Mouse (Mus musculus) CD8-positive naive resting alpha-beta T cell, adult 2 months (primary cell): Measurements from ENCODE around the gene Ncoa3.
A peak's percentile ranks its signal among the peaks of the same experiment; 100 is the strongest.

Experiments
- DNase-seq, 2 experiments: peaks; one replicate each; pipeline ENCODE4 v3.0.0; 2022; ENCODE audit warnings: low read depth in 2 of 2, low spot score in 2 of 2

Gene Ncoa3

DNA sequence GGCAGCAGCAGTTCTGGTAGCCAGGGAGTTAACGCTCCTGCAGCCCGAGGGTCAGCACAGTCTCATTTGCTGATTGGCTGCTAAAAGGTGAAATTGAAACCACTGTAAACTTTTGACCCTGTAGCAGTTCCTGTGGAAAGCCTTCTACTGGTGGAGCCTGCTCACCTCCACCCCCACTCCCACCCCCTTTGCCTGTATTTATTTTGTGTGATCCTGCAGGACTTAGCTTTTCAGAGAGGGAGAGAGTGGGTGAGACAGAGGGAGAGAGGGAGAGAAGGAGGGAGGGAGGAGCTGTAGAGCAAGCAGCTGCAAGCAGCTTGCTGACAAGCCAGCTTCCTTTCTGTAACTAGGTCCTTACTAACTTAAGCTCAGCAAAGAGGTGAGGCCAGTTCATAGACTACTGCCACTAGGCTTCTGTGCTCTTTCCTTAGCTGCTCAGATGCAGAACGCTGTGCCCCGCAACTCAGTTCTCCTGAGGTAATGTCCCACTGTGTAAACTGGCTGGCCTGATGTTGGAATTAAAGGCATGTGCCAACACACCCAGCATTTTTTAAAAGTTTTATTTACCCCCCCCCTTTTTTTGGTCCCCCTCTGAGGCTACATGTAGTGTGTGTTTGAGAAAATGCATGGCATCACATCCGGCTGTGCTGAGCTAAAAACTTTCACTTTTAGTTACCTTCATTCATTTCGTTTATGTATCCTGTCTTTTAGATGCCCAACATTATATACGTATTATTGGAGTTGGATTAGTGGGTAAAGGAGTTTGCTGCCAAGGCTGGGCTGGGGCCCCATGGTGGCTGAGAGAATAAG is 38.9 kb downstream of the Ncoa3 start:
- peak in 1 of 2 experiments; percentile 21 for DNase-seq

DNA sequence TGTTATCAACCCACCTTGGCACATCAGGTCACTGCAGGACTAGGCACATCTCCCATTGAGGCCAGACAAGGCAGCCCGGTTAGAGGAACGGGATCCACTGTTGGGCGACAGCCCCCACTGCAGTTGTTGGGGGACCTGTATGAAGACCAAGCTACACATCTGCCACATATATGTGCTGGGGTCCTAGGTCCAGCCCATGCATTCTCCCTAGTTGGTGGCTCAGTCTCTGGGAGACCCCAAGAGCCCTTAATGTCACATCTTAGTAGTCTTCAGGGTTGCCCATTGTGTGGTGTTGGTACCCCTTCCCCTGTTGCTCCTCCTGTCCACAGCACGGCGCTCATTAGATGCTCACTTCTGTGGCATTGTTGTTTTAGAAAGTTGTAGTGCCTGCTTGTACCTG is 40.2 kb downstream of the Ncoa3 start:
- DNase-seq: no peak

DNA sequence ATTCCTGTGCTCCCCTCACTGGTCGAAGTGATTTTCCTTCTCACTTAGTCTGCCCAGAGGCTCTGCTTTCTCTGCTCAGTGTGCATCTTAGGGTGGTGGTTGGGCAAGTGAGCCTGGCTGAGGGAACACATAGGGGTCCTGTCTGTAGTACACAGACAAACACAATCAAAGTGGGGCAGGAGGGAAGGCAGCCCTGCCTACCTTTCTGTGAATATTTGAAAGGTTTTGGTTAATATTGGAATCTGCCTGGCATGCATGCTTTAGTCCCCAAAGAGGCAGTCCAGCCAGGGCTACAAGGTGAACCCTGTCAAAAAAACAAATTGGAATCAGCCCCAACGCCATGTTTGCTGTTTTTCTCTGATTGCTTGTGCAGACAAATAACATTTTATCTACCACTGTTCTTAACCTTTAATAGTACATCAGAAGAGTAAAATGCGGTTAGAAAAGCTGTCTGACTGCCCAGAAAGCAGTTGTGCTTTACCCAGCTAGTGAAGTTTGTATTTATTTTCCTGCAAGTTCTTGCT is 42.6 kb downstream of the Ncoa3 start:
- DNase-seq: no peak

DNA sequence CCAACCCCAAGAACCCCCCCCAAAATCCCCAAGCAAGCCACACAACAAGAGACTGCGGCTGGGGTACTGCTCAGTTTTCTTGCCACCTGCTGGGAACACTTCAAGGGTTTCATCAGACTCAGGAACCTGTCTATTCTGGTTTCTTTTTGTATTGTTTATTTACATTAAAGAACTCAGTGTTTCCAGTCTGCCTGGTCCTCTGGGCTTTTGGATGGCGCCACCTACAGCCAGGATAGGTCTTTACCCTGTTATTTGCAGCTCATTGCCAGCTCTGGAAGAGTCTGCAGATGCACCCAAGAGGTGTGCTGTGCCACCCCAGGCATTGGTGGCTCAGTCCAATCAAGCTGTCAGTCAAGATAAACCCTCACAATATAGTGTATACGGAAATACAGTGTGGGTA is 43.3 kb downstream of the Ncoa3 start:
- DNase-seq: peak; percentile 69 to 80

DNA sequence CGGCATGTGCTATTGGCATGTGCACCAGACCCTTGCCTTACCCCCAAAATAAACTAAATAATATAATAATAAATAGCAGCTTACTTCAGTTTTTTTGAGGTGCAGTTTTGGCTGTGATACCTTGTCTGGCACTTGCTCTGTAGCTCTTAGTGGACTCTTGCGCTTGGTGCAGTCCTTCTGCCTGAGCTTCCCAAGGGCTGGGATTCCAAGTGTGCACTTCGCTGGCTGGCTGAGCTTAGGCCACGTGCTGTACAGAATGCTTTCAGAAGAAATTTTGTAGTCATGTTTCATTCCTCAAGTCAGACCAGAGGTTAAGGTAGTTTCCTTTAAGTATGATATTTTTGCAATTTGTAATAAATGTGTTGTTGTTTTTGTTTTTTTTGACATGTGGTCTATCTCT is 47.2 kb downstream of the Ncoa3 start:
- DNase-seq: no peak

DNA sequence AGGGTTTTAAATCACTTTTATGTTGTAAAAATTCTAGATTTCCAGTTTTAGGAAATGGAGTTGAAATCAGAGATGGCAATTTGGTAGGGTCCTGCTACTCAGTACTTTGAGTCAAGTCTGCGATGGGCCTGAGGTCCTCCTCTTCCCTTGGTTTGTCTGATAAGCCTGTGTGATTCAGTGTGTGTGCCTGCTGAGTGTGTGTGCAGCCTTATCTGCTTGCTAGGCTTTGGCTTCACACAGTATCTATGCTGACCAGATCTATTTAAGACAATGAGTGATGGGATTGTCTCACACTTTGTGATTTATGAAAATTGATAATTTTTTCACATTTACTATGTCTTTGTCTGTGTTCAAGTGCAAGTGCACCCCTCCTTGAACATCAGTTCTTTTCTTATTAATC is 50.1 kb downstream of the Ncoa3 start:
- DNase-seq: no peak

DNA sequence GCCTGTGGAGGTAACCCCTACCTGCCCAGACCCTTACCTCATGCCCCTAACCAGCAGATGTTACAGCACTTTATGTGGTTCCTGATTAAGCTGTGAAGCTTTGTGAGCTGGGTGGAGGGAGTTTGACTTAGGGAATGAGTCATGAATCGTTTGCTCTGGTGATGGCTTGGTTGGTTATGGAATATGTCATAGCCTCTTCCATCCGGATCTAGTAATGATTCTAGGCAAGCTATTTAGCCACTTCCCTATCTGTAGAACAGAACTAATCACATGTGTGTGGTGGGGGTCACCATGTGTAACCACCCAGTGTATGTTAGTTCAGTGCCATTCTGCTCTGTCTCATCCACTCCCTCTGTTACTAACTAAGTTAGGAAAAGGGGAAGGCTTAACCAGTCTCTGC is 52.6 kb downstream of the Ncoa3 start:
- no peak for DNase-seq

DNA sequence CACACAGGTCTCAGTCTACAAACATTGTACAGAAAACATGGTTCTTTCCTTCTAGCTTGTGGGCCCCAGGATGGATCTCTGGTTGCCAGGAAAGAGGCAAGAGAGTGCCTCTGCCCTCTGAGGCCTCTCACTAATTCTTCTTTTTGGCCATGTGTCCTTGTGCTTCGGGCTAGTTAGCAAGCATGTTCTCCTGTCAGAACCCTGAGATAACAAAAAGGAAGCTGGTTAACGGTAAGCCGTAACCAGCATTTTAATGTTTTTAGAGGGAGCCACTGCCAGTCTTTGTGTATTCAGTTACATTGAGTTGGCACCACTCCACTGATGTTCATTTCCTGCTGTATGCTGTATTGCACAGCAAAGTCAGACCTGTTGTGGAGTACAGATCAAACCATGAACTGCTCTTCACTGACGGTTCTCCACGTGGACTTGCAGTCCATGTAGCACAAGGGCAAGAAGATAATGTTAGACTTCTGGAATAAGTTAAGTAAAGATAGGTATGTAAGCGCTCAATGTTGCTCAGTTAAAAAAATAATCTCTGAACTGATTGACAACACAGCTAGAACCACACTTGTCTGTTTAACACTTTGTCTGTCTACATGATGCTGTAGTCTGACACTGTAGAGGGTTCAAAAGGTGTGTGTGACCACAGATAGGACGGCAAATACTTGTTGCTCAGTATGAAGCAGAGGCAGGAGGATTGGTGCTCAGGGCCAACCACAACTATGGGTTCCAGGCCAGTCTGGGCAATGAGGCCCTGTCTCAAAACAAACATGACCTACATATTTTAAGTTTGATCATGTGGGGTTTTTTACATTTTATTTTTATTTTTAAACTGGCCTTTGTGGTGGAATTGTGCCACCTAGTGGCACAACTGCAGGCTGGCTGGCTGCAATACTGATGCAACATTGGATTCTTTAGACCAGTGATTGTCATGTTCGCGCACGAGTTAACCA is 53.4 kb downstream of the Ncoa3 start:
- peak in 1 of 2 experiments; percentile 29 for DNase-seq

DNA sequence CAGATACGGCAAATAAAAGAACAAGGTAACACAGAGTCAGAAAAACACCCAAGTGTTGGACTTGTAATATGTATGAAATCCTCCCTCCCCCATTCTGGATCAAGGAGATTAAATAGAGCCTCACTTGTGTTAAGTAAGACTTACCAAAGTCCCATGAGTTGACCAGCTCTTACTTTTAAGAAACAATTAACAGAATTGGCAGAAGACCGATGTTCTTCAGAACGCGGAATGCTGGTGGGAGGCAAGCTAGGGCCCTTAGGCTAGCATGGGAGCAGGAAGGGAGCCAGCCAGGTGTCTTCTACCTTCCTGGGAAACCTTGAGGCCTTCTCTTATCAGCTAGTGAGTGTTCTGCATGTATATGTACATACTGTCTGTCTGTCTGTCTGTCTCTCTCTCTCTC is 55.5 kb downstream of the Ncoa3 start:
- DNase-seq: no peak

DNA sequence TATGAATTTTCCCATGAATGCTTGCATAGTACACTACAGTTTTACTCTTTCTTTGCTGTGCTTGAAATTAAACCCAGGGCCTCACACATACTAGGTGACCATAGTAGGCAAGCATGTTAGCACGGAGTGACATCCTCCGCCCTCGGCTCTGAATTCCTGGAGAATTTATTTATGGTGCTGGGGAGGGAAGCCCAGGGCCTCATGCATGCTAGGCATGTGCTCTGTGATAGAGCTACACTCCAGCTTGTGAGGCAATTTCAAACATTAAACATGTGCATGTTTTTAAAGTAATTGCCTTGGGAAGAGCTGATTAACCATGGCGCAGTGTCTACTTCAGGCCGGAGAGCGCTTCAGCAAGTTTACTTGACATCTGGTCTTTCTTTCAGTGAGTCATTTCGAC is 56.4 kb downstream of the Ncoa3 start:
- no peak for DNase-seq

DNA sequence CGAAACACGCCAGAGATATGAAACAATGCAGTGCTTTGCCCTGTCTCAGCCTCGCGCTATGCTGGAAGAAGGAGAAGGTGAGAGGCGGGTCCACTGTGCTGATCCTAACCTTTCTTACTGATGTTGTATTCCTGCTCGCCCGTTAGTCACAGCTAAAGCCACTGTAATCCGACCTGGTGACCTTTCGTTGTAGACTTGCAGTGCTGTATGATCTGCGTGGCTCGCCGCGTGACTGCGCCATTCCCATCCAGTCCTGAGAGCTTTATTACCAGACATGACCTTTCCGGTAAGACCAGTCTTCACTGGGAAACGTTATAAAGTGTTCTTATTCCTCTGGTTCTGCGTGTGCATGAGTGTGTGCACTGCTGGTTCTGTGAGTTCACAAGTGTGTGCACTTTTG is 59.0 kb downstream of the Ncoa3 start:
- no peak for DNase-seq

DNA sequence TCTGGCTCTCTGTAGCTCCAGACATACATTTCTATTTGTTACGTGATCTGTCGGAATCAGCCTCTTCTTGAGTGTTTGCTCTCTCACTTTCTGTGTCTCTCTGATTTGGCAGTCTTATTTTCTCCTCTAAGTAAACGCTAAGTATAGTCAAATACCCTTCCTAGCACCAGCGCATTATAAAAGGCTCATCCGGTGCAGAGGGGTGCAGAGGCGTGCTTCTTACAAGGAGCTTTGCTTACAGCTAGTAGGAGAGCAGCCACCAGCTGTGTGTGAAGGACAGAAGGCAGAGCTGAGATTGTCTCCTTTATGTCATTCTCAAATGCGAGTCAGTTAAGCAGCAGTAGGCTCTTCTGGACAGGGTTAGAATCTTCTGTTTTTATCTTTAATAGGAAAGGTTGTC is 59.5 kb downstream of the Ncoa3 start:
- DNase-seq: no peak

DNA sequence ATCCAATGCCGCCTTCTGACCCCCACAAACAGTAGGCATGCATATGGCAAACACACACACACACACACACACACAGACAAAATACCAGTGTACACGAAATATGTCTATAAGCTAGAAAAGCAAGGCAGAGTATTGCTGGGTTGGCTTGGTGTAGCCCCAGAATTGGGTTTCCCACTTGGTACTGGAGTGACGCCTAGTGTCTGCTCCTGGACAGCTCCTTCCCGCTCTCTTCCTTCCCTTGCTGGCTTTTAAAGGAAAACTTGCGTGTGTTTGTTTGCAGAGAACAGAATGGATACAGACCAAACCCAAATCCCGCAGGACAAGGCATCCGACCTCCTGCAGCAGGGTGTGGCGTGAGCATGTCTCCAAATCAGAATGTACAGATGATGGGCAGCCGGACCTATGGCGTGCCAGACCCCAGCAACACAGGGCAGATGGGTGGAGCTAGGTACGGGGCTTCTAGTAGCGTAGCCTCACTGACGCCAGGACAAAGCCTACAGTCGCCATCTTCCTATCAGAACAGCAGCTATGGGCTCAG is 61.6 kb downstream of the Ncoa3 start:
- no peak for DNase-seq

DNA sequence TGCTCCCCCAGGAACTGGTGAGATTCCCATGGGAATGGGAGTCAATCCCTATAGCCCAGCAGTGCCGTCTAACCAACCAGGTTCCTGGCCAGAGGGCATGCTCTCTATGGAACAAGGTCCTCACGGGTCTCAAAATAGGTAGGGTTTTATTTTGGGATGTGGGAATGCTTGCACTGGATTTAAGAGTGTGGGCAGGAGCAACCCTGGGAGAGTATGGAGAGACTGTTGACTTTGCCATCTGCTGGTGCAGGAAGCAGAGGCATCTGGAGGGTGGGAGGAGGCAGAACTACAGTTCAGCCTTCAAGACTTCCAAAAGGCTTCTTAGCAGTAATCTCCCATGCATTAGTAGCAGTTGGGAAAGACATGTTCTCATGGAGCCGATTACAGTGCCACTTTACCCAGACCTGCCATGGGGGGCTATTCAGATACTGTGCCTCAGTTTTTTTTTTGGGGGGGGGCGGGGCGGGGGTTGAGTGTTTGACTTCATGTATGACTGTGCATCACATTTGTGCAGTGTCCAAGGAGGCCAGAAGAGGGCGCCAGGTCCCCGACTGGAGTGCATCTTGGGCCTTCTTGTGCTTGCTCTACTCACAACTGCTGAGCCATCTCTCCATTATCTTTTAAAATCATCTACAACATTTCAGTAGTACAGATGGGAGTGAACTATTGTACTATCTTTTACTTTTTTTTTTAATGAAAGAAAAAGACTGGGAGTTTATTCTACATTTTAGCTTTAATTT is 67.4 kb downstream of the Ncoa3 start:
- DNase-seq: peak in 1 of 2 experiments; percentile 41

DNA sequence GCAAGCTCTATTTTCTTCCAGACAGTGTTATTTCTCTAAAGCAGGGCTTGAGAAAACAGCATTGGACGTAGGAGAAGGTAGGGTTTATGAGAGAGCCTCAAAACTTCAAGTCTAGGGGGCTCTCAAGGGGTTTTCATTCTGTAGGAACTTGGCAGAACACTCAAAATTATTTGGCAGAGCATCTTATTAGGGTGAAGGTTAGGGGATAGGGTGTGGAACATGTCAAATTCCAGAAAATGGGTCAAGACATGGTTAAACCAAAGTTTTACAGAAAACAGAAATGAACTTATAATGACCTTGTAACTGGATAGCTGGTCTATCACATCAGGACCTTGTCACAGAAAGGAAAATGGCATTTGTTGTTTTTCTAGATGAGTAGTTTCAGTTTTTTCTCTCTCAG is 69.6 kb downstream of the Ncoa3 start:
- DNase-seq: no peak

DNA sequence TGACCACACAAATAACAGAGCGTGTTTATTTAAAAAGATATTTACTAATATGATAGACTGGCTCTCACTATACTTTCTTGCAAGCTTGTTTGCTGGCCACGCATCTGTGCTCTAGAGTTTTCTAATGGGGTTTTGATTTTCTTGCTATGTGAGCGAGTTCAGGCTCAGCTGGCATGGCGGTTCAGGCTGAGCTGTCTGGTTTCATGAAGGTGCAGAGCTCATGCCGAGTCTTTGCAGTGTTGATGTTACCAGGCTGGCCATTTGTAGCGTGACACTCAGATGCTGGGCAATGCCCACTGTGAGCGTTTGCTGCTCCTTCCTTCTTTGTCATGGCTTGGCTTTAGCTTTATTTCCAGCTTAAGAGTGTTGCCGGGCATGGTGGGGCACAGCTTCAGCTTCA is 70.0 kb downstream of the Ncoa3 start:
- DNase-seq: no peak

DNA sequence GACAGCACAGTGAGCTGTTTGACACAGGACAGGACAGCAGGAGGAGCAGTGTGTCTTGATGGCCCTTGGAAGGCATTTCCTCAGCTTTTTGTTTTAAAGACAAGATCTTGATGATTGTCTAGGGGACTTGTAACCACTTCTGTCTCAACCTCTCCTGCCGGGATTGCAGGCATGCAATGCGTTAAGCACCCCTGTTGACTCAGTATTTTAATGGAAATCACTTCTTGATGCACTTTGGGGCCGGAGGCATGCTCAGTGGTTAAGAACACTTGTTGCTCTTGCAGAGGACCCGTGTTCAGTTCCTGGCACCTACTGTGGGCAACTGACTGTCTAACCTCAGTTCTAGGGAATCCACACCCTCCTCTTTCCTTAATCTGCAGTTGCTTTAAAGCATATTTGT is 74.0 kb downstream of the Ncoa3 start:
- no peak for DNase-seq

DNA sequence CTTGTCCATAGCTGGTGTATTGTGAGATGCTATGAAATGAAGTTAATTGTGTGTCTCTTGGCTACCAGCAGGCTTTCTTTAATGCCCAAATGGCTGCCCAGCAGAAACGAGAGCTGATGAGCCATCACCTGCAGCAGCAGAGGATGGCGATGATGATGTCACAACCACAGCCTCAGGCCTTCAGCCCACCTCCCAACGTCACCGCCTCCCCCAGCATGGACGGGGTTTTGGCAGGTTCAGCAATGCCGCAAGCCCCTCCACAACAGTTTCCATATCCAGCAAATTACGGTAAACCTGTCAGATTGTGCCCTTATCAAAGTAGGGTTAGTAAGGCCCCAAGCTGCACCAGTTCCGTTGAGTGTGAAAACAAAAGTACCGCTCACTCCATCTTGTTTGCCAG is 75.8 kb downstream of the Ncoa3 start:
- DNase-seq: no peak

DNA sequence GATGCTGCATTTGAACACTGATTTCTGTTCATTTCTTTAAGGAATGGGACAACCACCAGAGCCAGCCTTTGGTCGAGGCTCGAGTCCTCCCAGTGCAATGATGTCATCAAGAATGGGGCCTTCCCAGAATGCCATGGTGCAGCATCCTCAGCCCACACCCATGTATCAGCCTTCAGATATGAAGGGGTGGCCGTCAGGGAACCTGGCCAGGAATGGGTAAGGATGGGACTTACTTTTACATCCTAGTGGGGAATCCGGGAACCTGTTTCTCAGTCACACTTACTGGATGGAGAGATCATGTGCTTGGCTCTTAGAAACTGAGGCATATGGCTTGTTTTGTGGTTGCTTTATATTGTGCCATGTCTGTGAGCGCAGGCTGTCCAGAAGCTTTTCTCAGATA is 76.7 kb downstream of the Ncoa3 start:
- no peak for DNase-seq

DNA sequence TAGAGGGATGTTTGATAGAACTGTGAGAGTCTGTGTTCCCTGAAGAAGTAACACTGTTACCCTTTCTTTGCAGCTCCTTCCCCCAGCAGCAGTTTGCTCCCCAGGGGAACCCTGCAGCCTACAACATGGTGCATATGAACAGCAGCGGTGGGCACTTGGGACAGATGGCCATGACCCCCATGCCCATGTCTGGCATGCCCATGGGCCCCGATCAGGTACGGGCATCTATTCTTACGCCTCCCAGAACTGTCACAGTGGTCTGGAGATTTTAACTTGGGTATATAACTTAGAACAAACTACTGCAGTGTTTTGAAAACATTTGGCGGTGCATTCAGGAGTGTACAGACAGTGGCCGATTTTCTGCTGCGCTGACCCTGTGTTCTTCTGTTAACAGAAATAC is 77.3 kb downstream of the Ncoa3 start:
- DNase-seq: no peak

DNA sequence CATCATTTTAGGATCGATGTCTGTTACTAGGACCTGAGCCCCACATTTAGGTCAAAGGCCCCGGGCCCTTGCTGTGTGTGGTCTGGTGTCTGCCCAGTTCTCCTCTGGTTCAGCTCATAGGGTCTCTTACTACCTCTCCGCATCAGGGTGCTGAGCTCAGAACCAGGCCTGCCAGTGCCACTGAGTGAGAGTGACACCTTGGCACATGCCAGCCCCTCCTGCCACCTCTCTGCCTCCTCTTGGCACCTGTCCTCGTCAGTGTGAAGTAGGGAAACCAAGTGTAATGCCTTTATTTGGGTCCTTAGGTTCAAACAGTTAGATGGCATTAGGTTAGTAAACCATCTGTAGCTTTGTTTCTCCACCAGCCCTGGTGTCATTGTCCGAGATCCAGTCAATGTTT is 79.0 kb downstream of the Ncoa3 start:
- DNase-seq: no peak
